Mouse (Mus musculus) CD4-positive, CD25-positive, alpha-beta regulatory T cell, adult 2 months (primary cell): ENCODE measurements at regions not wholly inside any gene's neighbourhood (a gene's known extent, or its start where the extent isn't known, plus 50 kb on each side); places are given as distances from the start of the nearest gene placed in this dataset.
A peak's percentile ranks its signal among the peaks of the same experiment; 100 is the strongest.

Source experiments
- DNase-seq: peaks from one replicate; pipeline ENCODE4 v3.0.0-alpha.2; 2012; ENCODE audit warnings: low read depth, low spot score

- peak; percentile 64 for DNase-seq
Observed at GRCm38 (mm10) chrX:12839406-12840159, 77.7 kb upstream of the Med14 start.

- DNase-seq = no peak
Observed at GRCm38 (mm10) chrX:12837821-12838220, 75.9 kb upstream of the Med14 start.

- DNase-seq = no peak
Observed at GRCm38 (mm10) chrX:12834681-12835080, 72.8 kb upstream of the Med14 start.

- DNase-seq = no peak
Observed at GRCm38 (mm10) chrX:12832709-12833108, 70.8 kb upstream of the Med14 start.

- no peak for DNase-seq
Observed at GRCm38 (mm10) chrX:12829165-12829564, 67.3 kb upstream of the Med14 start.

DNA sequence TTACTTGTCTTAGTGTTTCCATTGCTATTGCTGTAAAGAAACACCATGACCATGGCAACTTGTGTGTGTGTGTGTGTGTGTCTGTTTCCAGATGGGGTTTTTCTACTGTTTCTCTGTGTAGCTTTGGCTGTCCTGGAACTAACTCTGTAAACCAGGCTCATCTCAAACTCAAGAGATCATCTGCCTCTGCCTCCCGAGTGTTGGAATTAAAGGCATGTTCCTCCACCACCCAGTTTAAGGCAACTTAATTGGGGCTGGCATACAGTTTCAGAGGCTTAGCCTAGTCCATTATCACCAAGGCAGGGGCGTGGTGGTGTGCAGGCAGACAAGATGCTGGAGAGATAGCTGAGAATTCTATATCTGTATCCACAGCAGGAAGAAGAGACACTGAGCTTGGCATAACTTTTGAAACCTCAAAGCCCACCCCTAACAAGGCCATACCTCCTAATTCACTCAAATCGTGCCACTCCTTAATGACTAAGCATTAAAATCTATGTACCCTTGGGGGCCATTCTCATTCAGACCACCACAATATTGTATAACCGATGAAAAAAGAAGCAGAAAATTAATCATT is 65.5 kb upstream of the Med14 start:
- DNase-seq = no peak

DNA sequence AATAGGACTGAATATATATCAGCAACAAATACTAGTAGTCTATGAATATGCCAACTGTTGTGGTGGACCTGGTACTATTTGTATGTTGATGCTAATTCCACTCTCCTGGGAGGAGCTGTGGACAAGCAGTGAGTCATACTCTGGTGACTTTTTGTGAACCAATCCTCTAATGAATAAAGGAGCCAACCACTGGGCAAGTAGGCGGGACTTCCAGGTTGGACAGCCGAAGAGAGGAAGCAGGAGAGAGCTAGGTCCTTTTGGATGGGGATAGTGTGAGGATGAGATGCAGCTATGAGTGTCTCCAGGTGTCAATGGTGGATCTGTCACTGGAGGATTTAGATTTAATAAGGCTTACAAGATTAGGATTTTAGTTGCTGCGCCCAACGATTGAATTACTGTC is 64.8 kb upstream of the Med14 start:
- DNase-seq = no peak

DNA sequence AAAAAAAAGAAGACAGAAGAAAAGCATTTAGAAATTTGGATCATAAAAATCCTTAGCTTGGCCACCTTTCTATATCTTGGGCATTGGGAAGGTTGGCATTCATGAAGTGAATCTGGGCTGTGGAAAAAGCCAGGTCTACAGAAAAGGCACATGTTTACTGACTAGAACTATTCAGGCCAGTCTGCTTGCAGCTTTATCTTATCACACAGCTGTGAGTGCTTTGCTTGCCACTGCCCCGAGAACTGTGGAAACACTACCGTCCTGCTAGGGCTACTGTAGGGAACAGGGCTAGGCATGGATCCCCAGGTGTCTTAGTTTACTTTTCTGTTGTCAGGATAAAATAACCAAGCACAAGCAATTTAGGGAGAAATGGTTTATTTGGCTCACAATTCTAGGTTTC is 63.4 kb upstream of the Med14 start:
- no peak for DNase-seq

DNA sequence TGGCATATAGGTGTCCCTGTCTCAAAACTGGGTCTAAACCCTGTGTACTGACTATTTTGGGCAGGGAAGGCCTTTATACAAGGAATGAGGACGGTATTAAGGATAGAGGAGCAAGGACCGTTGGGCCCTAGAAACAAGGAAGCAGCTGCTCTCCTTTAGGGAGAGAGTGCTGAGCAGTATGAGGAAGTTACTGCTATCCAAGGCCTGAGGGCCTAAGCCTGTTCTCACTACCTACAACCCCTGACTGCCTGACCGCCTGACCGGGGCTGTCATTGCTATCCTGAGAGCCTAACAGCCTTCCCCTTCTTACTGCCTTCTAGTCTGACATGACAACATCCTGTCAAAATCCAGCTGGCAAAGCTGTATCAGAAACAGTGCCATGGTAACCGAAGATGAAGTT is 62.6 kb upstream of the Med14 start:
- no peak for DNase-seq

DNA sequence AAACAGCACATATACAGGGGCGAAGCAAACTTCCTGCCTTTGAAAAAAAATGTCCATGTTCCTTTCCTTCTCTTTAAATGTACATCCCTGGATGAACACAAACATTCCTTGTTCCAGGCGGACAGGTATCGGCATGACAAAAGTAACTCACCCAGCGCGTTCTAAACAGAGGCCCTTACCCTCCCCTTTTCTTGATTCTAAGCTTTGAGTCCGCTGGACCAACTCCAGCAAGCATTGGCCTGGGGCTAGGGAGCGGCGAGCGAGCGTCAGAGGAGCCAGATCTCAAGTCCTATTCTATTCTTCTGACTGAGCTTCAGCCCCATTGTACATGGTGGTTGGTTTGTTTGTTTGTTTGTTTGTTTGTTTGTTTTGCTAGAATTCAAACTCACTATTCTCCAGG is 60.9 kb upstream of the Med14 start:
- no peak for DNase-seq

- DNase-seq = no peak
Observed at GRCm38 (mm10) chrX:12813083-12813660, 51.3 kb upstream of the Med14 start.
